In genomic region chr12:84060946-84061345, GRCm38 (mm10) we compare ENCODE assay signal across 8 mouse cellular contexts. TPM values are rescaled to one million over a fixed set of nuclear protein-coding genes. Genes with fewer than 3 reads are reported as not detected.
A peak's percentile ranks its signal among the peaks of the same experiment; 100 is the strongest.
DNase-seq lines count a peak whose midpoint lies in the region; ATAC-seq lines count a peak whose summit lies in the region.

No protein-coding gene starts in this region.

- DNase-seq in cerebellum, postnatal 10 days, result peak; percentile 27 to 67
- DNase-seq in layer of hippocampus, adult 9-10 months (ENCODE audit: low spot score), result peak; percentile 26
- no peak for DNase-seq in layer of hippocampus, postnatal 25 days (ENCODE audit: extremely low spot score in 1 of 2, low spot score in 1 of 2)
- DNase-seq in brain, adult 2 months (ENCODE audit: low read depth, low spot score), result peak; percentile 62
- no peak for DNase-seq in ovary, postnatal 36 days (ENCODE audit: low spot score)
- DNase-seq in adrenal gland, postnatal 36 days, result no peak

- no peak for ATAC-seq in cerebellum, adult (ENCODE audit: insufficient number of reproducible peaks, low FRiP score, low TSS enrichment)
- ATAC-seq in megakaryocyte progenitor cell, adult 5-6 weeks (replicated peaks; ENCODE audit: poor library complexity), result peak; percentile 84

RNA-seq across cellular contexts. Expression of gene Acot5, which starts 8.2 kb away (rescaled TPM):
- 1 to 10 TPM; 8.3 TPM for total RNA-seq in layer of hippocampus, postnatal 25 days (2021)
- total RNA-seq in megakaryocyte progenitor cell, adult 5-6 weeks (2015), result not detected in 2 replicates
- total RNA-seq in megakaryocyte progenitor cell, adult 5-6 weeks (2017), result not detected in 2 replicates
- under 1 TPM; 0.23 to 0.40 TPM for total RNA-seq in adrenal gland, postnatal 36 days (2021)

RNA-seq across cellular contexts. Expression of gene Acot3, which starts 9.0 kb away (rescaled TPM):
- 1 to 10 TPM; 2.3 to 3.5 TPM for total RNA-seq in layer of hippocampus, postnatal 25 days (2021)
- not detected in 2 replicates for total RNA-seq in megakaryocyte progenitor cell, adult 5-6 weeks (2015)
- not detected in 2 replicates for total RNA-seq in megakaryocyte progenitor cell, adult 5-6 weeks (2017)
- total RNA-seq in adrenal gland, postnatal 36 days (2021), result 1 to 10 TPM in 1 of 2 experiments, not detected in 1; 1.3 TPM

RNA-seq across cellular contexts. Expression of gene Gm49366, which starts 22.2 kb away (rescaled TPM):
- total RNA-seq in layer of hippocampus, postnatal 25 days (2021), result not detected
- not detected in 2 replicates for total RNA-seq in megakaryocyte progenitor cell, adult 5-6 weeks (2015)
- not detected in 2 replicates for total RNA-seq in megakaryocyte progenitor cell, adult 5-6 weeks (2017)
- total RNA-seq in adrenal gland, postnatal 36 days (2021), result not detected

RNA-seq across cellular contexts. Expression of gene Acot4, which starts 22.8 kb away (rescaled TPM):
- total RNA-seq in layer of hippocampus, postnatal 25 days (2021), result 1 to 10 TPM; 2.5 to 4.0 TPM
- 0.07 TPM in 1 of 2 replicates, not detected in the other for total RNA-seq in megakaryocyte progenitor cell, adult 5-6 weeks (2015)
- 0.03 TPM in 1 of 2 replicates, not detected in the other for total RNA-seq in megakaryocyte progenitor cell, adult 5-6 weeks (2017)
- total RNA-seq in adrenal gland, postnatal 36 days (2021), result 1 to 10 TPM in 1 of 2 experiments, under 1 TPM in 1; 0.96 to 4.6 TPM

RNA-seq across cellular contexts. Expression of gene Acot6, which starts 39.5 kb away (rescaled TPM):
- total RNA-seq in layer of hippocampus, postnatal 25 days (2021), result 1 to 10 TPM; 4.3 to 5.3 TPM
- 1.5 and 2.0 TPM in 2 replicates for total RNA-seq in megakaryocyte progenitor cell, adult 5-6 weeks (2015)
- total RNA-seq in megakaryocyte progenitor cell, adult 5-6 weeks (2017), result 1.7 and 2.0 TPM in 2 replicates
- 1 to 10 TPM; 4.5 to 4.6 TPM for total RNA-seq in adrenal gland, postnatal 36 days (2021)

Comparison
In these comparisons a context has a peak if more than half of its experiments do, and no peak if none do; other contexts are left out.
1. DNase-seq: peak in cerebellum, postnatal 10 days (2 of 2), layer of hippocampus, adult 9-10 months (single experiment) and brain, adult 2 months (single experiment); none in layer of hippocampus, postnatal 25 days (0 of 2), ovary, postnatal 36 days (single experiment) and adrenal gland, postnatal 36 days (0 of 2).
2. RNA of gene Acot5, which starts 8.2 kb away (total RNA-seq): 8.3 TPM in layer of hippocampus, postnatal 25 days; 0.23 to 0.40 TPM in adrenal gland, postnatal 36 days and not detected in megakaryocyte progenitor cell, adult 5-6 weeks; every median in the first group is over 4 times any median in the second.